Mouse (Mus musculus): ENCODE measurements around the gene Cfap97.
A peak's percentile ranks its signal among the peaks of the same experiment; 100 is the strongest.

DNA sequence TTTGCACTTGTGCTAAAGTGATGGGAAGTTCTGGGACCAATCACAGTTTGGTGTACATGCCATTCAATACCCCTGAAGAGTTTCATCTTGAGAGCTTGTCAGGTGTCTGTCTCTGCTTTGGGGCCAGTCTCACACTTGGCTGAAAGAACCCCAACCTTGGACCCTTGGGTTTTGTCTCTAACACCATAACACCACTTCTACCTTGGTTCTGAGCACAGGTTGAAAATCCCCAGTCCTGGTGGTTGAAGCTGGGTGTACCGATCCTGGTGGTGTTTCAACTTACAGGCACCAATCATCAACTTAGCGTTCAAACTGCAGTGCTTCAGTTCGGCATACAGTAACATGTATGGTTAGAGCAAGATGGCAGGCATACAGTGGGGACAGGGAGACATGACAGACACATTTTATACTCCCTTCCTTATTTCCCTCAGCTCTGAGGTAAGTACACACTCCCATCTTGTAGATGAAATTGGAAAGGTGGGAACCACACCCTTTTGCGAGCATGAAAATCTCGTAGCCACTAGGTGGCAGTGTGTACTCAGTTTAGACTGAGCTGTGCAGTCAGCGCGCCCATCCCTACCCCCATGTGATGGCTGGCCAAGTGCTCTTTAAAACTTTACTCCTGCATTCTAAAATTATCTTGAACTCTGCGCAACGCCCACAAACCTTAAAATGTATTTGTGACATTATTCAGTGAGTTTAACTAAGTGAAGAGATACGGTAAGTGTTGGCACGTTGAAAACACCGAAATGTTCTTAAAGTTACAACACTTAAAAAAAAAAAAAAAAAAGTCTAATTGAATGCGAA lies 90.2 kb downstream of the Cfap97 start:
- TF ChIP-seq CTCF (IDR thresholded peaks at IDR 0.05; ENCODE audit: control insufficient read depth, insufficient read depth, insufficient replicate concordance, low read depth, low read length) (peak; percentile 77; the same call in 1 of the 2 replicates), POLR2A (IDR thresholded peaks at IDR 0.05; ENCODE audit: control insufficient read depth, low read depth, low read length) (no peak)
